Mouse (Mus musculus): Measurements from ENCODE around the gene H2-D1. TPM values are rescaled to one million over a fixed set of nuclear protein-coding genes. Genes with fewer than 3 reads are reported as not detected.
"Not testable (repeated sequence)": the region's sequence is repeated elsewhere in the genome, so short reads cannot be mapped to it uniquely, and the experiment has no call there.

Gene H2-D1
- 10 to 100 TPM; 77.3 to 77.5 TPM for total RNA-seq (2021)
- long read RNA-seq, experiment 1, transcript H2-D1-202 (8 exons, 2,102 nt): major isoform, 255 of 338 reads
- long read RNA-seq, experiment 1, partial matches to known transcripts: 35 of 338 reads
- long read RNA-seq, experiment 1, other reads (novel, unspliced or antisense): 47 of 338 reads
- long read RNA-seq, experiment 2, transcript H2-D1-202 (8 exons, 2,102 nt): major isoform, 202 of 262 reads
- long read RNA-seq, experiment 2, partial matches to known transcripts: 26 of 262 reads
- long read RNA-seq, experiment 2, other reads (novel, unspliced or antisense): 33 of 262 reads

- intact Hi-C loops (cut with DNase I): no loop called here
- peak; percentile 98 to 100 for DNase-seq
Measured at GRCm38 (mm10) chr17:35262664-35263522, at the start of gene H2-D1. H2-D1 (plus strand) TSS chr17:35262730.

- intact Hi-C loops (cut with DNase I): no loop called here
Measured at GRCm38 (mm10) chr17:35213071-35213470, 49.5 kb upstream of the H2-D1 start.

GRCm38 (mm10) chr17:35218516-35219193, 43.9 kb upstream of the H2-D1 start:
- DNase-seq: peak in 1 of 2 experiments; percentile 51
- intact Hi-C loops (cut with DNase I): loop anchor here (2.0 kb wide), 1 partner anchor 16 kb away; the partner anchor contains the start of gene Tnf

More at GRCm38 (mm10) chr17:35213071-35213470, 49.5 kb upstream of the H2-D1 start:
- DNase-seq: no peak

- no peak for DNase-seq
- intact Hi-C loops (cut with DNase I): loop anchor here (2.0 kb wide), 2 partner anchors 17 to 23 kb away; partner anchors contain the start of gene Tnf
Measured at GRCm38 (mm10) chr17:35219601-35220041, 42.9 kb upstream of the H2-D1 start.

GRCm38 (mm10) chr17:35220156-35220952, 42.2 kb upstream of the H2-D1 start, which contains the start of gene Gm16181:
Gm16181 (plus strand) TSS chr17:35220834.
- intact Hi-C loops (cut with DNase I): loop anchor here (2.0 kb wide), 1 partner anchor 24 kb away; no protein-coding TSS in a partner anchor
- peak; percentile 72 to 74 for DNase-seq

- no peak for DNase-seq
- intact Hi-C loops (cut with DNase I): no loop called here
Measured at GRCm38 (mm10) chr17:35222299-35222698, 40.2 kb upstream of the H2-D1 start.

GRCm38 (mm10) chr17:35224641-35225040, 37.9 kb upstream of the H2-D1 start:
- no peak for DNase-seq
- intact Hi-C loops (cut with DNase I): no loop called here

GRCm38 (mm10) chr17:35225456-35225855, 37.1 kb upstream of the H2-D1 start:
- no peak for DNase-seq
- intact Hi-C loops (cut with DNase I): no loop called here

GRCm38 (mm10) chr17:35226561-35227046, 35.9 kb upstream of the H2-D1 start:
- DNase-seq: no peak
- intact Hi-C loops (cut with DNase I): no loop called here

- DNase-seq: no peak
- intact Hi-C loops (cut with DNase I): loop anchor here (5.0 kb wide), 2 partner anchors 34 to 104 kb away; partner anchors contain the start of gene D17H6S53E
Measured at GRCm38 (mm10) chr17:35231022-35231421, 31.5 kb upstream of the H2-D1 start.

- intact Hi-C loops (cut with DNase I): loop anchor here (1.0 to 5.0 kb wide), 3 partner anchors 35 to 105 kb away; partner anchors contain the start of gene D17H6S53E
- DNase-seq: peak; percentile 87 to 92
Measured at GRCm38 (mm10) chr17:35232043-35232442, 30.5 kb upstream of the H2-D1 start.

- intact Hi-C loops (cut with DNase I): loop anchor here (1.0 to 5.0 kb wide), 3 partner anchors 35 to 105 kb away; partner anchors contain the start of gene D17H6S53E
- DNase-seq: no peak
Measured at GRCm38 (mm10) chr17:35232659-35233058, 29.9 kb upstream of the H2-D1 start.

GRCm38 (mm10) chr17:35233114-35233980, 29.2 kb upstream of the H2-D1 start, which contains the start of gene Atp6v1g2:
Atp6v1g2 (plus strand) TSS chr17:35233660.
- DNase-seq: no peak
- intact Hi-C loops (cut with DNase I): loop anchor here (5.0 kb wide), 2 partner anchors 36 to 106 kb away; partner anchors contain the start of gene D17H6S53E

- intact Hi-C loops (cut with DNase I): loop anchor here (5.0 kb wide), 2 partner anchors 37 to 107 kb away; partner anchors contain the start of gene D17H6S53E
- DNase-seq: not testable (repeated sequence)
Measured at GRCm38 (mm10) chr17:35234090-35234489, 28.4 kb upstream of the H2-D1 start.

- DNase-seq: peak; percentile 56 to 62
- intact Hi-C loops (cut with DNase I): loop anchor here (5.0 kb wide), 2 partner anchors 38 to 108 kb away; partner anchors contain the start of gene D17H6S53E
Measured at GRCm38 (mm10) chr17:35234903-35235302, 27.6 kb upstream of the H2-D1 start.

GRCm38 (mm10) chr17:35235614-35236389, 26.7 kb upstream of the H2-D1 start, which contains the start of gene Nfkbil1:
Nfkbil1 (minus strand) TSS chr17:35235792.
- DNase-seq: peak; percentile 88 to 89
- intact Hi-C loops (cut with DNase I): no loop called here

- intact Hi-C loops (cut with DNase I): no loop called here
- peak; percentile 97 to 99 for DNase-seq
Measured at GRCm38 (mm10) chr17:35236390-35236746, 26.2 kb upstream of the H2-D1 start.

Measured in heart, postnatal 14 days (tissue).